Mouse (Mus musculus) lung, embryonic 14.5 days (tissue): Measurements from ENCODE around the gene Csnk1d. TPM values are rescaled to one million over a fixed set of nuclear protein-coding genes. Genes with fewer than 3 reads are reported as not detected.
A peak's percentile ranks its signal among the peaks of the same experiment; 100 is the strongest.

ENCODE experiments used
- ATAC-seq: fragments of 200-750 bp; cut with Nextera tagmentation; 2 replicates; pipeline ENCODE4 v1.8.0; 2017; ENCODE audit warnings: mild to moderate bottlenecking, moderate TSS enrichment, moderate library complexity; ENCODE audit not compliant: insufficient read depth
- DNase-seq: peaks from one replicate; pipeline ENCODE4 v3.0.0-alpha.2; 2015
- H3K27ac ChIP-seq: fragments of 300-500 bp; sonication (generic); 2 replicates; pipeline ENCODE4 v1.5.1; 2014; ENCODE audit warnings: low read depth, mild to moderate bottlenecking, moderate library complexity
- H3K27me3 ChIP-seq: fragments of 300-500 bp; sonication (generic); 2 replicates; pipeline ENCODE4 v1.6.1; 2014; ENCODE audit warnings: low read length, control low read depth; ENCODE audit not compliant: insufficient read depth
- H3K36me3 ChIP-seq: fragments of 300-500 bp; sonication (generic); 2 replicates; pipeline ENCODE4 v1.6.1; 2014; ENCODE audit warnings: control low read depth; ENCODE audit not compliant: insufficient read depth
- H3K4me1 ChIP-seq: fragments of 300-500 bp; sonication (generic); 2 replicates; pipeline ENCODE4 v1.6.1; 2014; ENCODE audit warnings: antibody characterized with exemption, control low read depth; ENCODE audit not compliant: insufficient read depth
- H3K4me2 ChIP-seq: fragments of 300-500 bp; sonication (generic); 2 replicates; pipeline ENCODE4 v1.6.1; 2014; ENCODE audit warnings: mild to moderate bottlenecking
- H3K4me3 ChIP-seq: fragments of 300-500 bp; sonication (generic); 2 replicates; pipeline ENCODE4 v1.5.1; 2014; ENCODE audit warnings: low read depth, low read length
- H3K9ac ChIP-seq: fragments of 300-500 bp; sonication (generic); 2 replicates; pipeline ENCODE4 v1.6.1; 2014
- H3K9me3 ChIP-seq: fragments of 300-500 bp; sonication (generic); 2 replicates; pipeline ENCODE4 v1.6.1; 2016; ENCODE audit warnings: low read depth, low read length, control low read depth
- CTCF ChIP-seq: IDR thresholded peaks from 2 replicates; pipeline ENCODE4 v1.5.1; 2016; ENCODE audit warnings: antibody characterized with exemption, low read depth
- WGBS: fragments of 180-500 bp; shearing (Covaris S2); extraction: QIAGEN DNeasy Blood & Tissue Kit; methylation state at CpG from one replicate; pipeline ENCODE4 v1.1.7; 2014; 5-methylcytosine and 5-hydroxymethylcytosine counted together
- polyA plus RNA-seq: library from polyadenylated mRNA; unstranded; fragments of >200 nt; fragmentation: Nextera tagmentation; extraction: Ambion mirVana; gene quantifications from 2 replicates; pipeline ENCODE4 v1.2.1, GENCODE M21; 2014

Gene Csnk1d
- polyA plus RNA-seq, result 82.5 and 89.8 TPM in 2 replicates

DNA sequence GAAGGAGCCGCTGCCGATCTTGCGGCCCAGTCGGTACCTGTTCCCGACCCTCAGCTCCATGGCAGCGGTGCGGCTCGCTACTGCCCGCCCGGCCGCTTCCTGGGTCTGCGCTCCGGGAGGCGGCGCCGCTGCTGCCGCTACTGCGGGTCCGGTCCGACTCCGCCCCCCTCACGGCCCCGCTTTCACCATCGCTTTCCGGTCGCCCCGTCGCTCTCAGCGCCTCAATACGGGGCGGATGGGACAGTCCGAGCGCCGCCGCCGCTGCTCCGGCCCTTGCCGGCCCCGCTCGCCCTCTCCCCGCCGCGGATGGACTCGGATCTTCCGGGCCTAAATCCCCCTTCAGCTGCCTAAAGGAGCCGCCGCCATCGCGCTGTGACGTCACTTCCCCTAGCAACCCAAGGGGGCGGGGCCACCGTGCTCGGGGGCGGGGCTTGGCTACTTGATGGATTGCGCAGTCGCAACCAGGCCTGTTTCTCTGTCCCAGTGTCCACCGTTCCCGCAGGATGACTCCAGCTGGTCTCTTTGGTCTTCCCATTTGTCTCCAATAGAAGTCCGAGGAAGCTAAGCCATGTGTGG is at the start of gene Csnk1d:
Gene Csnk1d, minus strand, starts transcription at position 380 of the 576 bp plus-strand sequence.
- Histone ChIP-seq H3K27ac (peak within 1 kb of the TSS; percentile 97), H3K9ac (peak within 1 kb of the TSS; percentile 100), H3K27me3 (no peaks in the 10 kb centered on the region), H3K36me3 (peaks cover 17% of the 10 kb centered on the region), H3K9me3 (no peaks in the 10 kb centered on the region), H3K4me2 (peak within 1 kb of the TSS; percentile 74), H3K4me3 (peak within 1 kb of the TSS; percentile 100), H3K4me1 (peaks cover 17% of the 10 kb centered on the region)
- DNase-seq (peak; percentile 98), ATAC-seq (peak; percentile 84)
- WGBS, result 1% methylated on average over 45 of the region's 59 CpGs
- TF ChIP-seq CTCF, result no peak

DNA sequence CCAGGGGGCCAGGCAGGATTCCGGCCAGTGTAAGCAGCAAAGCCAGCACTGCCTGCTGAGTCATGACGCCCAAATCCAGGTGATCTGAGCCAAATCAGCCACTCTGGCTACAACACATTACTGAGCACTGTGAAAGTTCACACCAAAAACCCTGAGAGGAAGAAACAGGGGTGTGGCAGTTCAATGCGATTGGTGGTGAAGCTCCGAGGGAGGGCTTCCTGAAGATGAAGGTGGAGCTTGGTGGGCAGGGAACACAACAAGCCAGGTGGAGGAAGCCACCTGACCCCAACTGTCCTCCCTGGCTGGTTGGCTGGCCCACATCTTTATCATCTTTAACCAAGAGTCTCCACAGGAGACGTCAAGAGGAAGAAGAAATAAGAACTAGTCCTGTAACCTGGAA is 48.2 kb upstream of the Csnk1d start, which contains the start of gene Cd7:
Gene Cd7, minus strand, starts transcription at position 117 of the 400 bp plus-strand sequence.
- Histone ChIP-seq H3K9ac (no peak within 1 kb of the TSS), H3K36me3 (no peaks in the 10 kb centered on the region), H3K4me1 (no peaks in the 10 kb centered on the region), H3K27ac (no peak within 1 kb of the TSS), H3K27me3 (no peaks in the 10 kb centered on the region), H3K4me3 (no peak within 1 kb of the TSS), H3K4me2 (no peak within 1 kb of the TSS), H3K9me3 (no peaks in the 10 kb centered on the region)
- DNase-seq, result no peak
- TF ChIP-seq CTCF, result no peak
- WGBS, result 61% methylated on average over 5 of the region's 5 CpGs
- no peak for ATAC-seq

DNA sequence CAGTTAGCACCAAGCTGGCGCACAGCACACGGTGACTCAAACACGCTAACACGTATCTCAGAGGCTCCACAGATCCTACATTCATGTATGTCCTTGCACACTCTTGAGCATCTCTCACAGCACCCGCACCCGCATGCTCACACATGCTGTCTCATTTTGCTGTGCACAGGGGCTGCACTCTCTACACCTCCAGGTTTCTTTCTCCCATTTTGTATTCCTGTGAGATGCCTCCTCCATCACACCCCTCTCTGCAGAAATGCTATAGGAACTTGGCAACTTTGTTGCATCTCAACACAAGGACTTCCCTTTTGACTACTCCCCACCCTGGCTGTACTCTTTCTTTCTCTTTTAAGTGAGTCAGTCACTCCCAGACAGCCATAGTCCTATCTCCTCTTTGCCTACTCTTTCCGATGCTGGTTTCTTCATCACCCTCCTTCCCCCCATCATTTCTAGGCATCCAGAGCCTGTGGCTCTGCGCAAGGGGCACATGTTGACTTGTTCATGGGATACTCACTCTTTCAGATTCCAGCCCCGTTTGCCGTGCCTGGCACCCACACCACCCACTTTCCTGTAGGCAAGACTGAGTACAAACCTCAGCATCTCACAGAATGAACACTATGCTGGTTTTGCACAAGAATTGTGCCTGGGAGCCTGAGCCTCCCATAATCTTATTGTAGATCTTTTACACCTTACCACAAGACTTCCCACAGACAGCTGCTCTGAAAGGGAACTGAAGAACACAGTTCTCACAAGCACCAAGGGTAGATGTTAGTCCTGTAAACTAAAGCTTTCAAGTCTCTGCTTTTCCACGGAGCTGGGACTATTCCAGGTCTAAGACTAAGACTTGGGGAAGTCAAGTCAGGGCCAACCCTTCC is 47.5 kb upstream of the Csnk1d start:
- Histone ChIP-seq H3K27ac (no peak overlapping the region), H3K27me3 (no peaks in the 10 kb centered on the region), H3K4me3 (no peak overlapping the region), H3K9ac (no peak overlapping the region), H3K4me2 (no peak overlapping the region), H3K36me3 (no peaks in the 10 kb centered on the region), H3K4me1 (no peaks in the 10 kb centered on the region), H3K9me3 (no peaks in the 10 kb centered on the region)
- ATAC-seq, result no peak
- no peak for DNase-seq
- 85% methylated on average over 11 of the region's 11 CpGs for WGBS
- TF ChIP-seq CTCF, result no peak

DNA sequence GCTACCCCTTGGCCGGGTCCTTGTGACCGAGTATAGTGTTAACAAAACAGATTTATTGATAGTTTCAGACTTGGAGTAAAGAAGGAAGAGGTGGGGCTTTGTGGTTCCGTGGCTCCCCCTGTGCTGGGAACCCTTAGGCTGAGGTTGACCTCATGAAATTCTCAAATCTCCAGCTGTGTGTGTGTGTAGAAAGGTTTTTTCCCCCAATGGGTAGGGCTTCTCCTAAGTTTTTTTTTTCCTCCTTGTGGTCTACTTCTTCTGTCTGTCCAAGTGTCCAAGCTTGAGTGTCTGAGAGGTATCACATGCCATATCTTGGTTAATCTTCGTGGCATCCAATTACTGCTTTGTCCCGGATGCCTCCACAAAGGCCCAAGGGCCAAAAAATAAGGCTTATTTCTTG is 42.0 kb upstream of the Csnk1d start:
- Histone ChIP-seq H3K27ac (no peak overlapping the region), H3K36me3 (no peaks in the 10 kb centered on the region), H3K27me3 (no peaks in the 10 kb centered on the region), H3K4me1 (no peaks in the 10 kb centered on the region), H3K9ac (no peak overlapping the region), H3K9me3 (no peaks in the 10 kb centered on the region), H3K4me3 (no peak overlapping the region), H3K4me2 (no peak overlapping the region)
- no peak for TF ChIP-seq CTCF
- DNase-seq (no peak), ATAC-seq (no peak)
- WGBS, result 74% methylated on average over 5 of the region's 5 CpGs

DNA sequence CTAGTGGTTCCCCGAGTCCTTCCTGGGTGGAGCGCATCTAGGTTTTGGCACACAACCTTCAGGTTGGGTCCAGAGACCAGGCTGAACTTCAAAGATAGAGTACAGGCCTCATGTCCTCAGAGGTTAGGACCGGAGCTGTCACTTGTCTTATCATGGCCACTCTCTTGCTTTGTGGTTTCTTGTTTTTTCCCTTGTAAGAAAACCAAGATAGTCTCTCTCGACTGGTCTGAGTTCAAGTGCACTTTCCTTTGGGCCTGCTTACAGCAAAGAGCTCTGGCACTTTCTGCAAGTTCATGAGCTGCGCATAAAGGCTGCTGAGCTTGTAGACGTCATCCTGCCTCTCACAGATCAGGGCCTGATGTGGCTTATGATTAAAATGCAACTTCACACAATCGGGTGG is 36.1 kb upstream of the Csnk1d start:
- no peak for ATAC-seq
- H3K4me2 ChIP-seq, result no peak overlapping the region
- no peak overlapping the region for H3K9ac ChIP-seq
- H3K36me3 ChIP-seq, result no peaks in the 10 kb centered on the region
- H3K4me1 ChIP-seq, result no peaks in the 10 kb centered on the region
- no peak overlapping the region for H3K4me3 ChIP-seq
- no peak overlapping the region for H3K27ac ChIP-seq
- DNase-seq, result no peak
- no peak for TF ChIP-seq CTCF
- H3K9me3 ChIP-seq, result no peaks in the 10 kb centered on the region
- 82% methylated on average over 7 of the region's 7 CpGs for WGBS
- no peaks in the 10 kb centered on the region for H3K27me3 ChIP-seq

DNA sequence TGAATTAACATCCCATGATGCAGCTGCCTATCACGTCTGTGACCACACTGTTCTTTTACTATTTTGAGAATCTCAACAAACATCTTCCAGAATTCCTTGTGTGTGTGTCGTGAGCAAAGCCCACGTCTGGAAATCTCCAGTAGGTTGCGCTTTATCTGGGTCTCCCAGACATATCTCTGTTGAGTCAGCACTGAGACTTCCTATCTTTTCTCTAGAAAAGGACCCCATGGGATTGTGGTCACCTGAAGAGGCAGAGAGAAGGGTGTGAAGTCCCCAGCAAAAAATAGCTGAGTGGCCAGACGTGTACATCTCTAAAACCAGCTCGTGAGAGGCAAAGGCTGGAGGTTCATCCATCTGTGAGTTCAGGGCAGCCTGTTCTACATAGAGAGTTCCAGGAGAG is 33.0 kb upstream of the Csnk1d start:
- DNase-seq, result no peak
- Histone ChIP-seq H3K4me1 (no peaks in the 10 kb centered on the region), H3K27ac (no peak overlapping the region), H3K27me3 (no peaks in the 10 kb centered on the region), H3K36me3 (no peaks in the 10 kb centered on the region), H3K9ac (no peak overlapping the region), H3K9me3 (no peaks in the 10 kb centered on the region), H3K4me3 (no peak overlapping the region), H3K4me2 (no peak overlapping the region)
- WGBS, result 59% methylated on average over 6 of the region's 6 CpGs
- no peak for TF ChIP-seq CTCF
- ATAC-seq, result no peak

DNA sequence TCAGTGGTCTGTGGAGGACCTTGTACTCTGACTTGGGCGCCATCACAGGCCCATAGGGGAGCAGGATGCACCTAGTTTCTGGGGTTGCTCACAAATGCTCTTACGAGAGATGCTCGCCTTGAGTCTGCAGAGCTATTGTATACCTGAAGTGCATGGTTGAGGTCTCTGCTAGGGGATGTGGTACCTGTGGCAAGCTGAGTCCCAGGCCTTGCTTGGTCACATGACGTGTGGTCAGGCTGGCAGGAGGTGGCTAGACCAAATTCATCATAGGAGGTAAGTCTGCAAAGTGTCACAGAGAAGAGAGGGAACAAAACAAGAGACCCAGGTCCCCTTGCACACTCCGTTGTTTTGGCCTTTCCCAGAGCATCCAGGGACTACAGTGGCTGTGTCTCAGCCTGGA is 28.4 kb upstream of the Csnk1d start:
- H3K27me3 ChIP-seq, result no peaks in the 10 kb centered on the region
- no peak overlapping the region for H3K9ac ChIP-seq
- H3K27ac ChIP-seq, result no peak overlapping the region
- H3K4me1 ChIP-seq, result no peaks in the 10 kb centered on the region
- H3K4me2 ChIP-seq, result no peak overlapping the region
- no peak for ATAC-seq
- DNase-seq, result no peak
- H3K4me3 ChIP-seq, result no peak overlapping the region
- no peak for TF ChIP-seq CTCF
- H3K9me3 ChIP-seq, result no peaks in the 10 kb centered on the region
- no peaks in the 10 kb centered on the region for H3K36me3 ChIP-seq
- 80% methylated on average over 5 of the region's 5 CpGs for WGBS
